Mouse (Mus musculus) brain, embryonic 14.5 days (tissue): ENCODE measurements around the gene Adcy2.

ENCODE experiments used
- CTCF ChIP-seq: fragments of 200-500 bp; IDR thresholded peaks from 2 replicates; pipeline ENCODE4 v1.5.1; 2012; ENCODE audit warnings: inconsistent platforms, mild to moderate bottlenecking, moderate library complexity, borderline replicate concordance; ENCODE audit not compliant: insufficient read depth, insufficient read length; ENCODE audit errors: extremely low read depth
- POLR2A ChIP-seq: fragments of 200-500 bp; IDR thresholded peaks from 2 replicates; pipeline ENCODE4 v1.6.1; 2012; ENCODE audit warnings: mild to moderate bottlenecking, inconsistent platforms, borderline replicate concordance; ENCODE audit not compliant: poor library complexity, insufficient read depth, insufficient read length, severe bottlenecking; ENCODE audit errors: extremely low read depth

GRCm38 (mm10) chr13:68593797-68594196 is 405.5 kb downstream of the Adcy2 start:
- TF ChIP-seq CTCF, result peak; percentile 22; the same call in 1 of the 2 replicates
- no peak for TF ChIP-seq POLR2A
